Mouse (Mus musculus) kidney, adult 2 months (tissue): ENCODE measurements around the gene Pde2a.

Experiments used
- CTCF ChIP-seq: fragments of 200-500 bp; conservative IDR thresholded peaks from 2 replicates; pipeline ENCODE4 v1.5.1; 2011; ENCODE audit warnings: low read depth, mild to moderate bottlenecking, control low read depth, low read length, moderate library complexity, mixed read lengths; ENCODE audit not compliant: insufficient read depth, insufficient read length
- POLR2A ChIP-seq: fragments of 200-500 bp; IDR thresholded peaks from one replicate; pipeline ENCODE4 v1.6.1; 2011; ENCODE audit warnings: low read depth, low read length, control low read depth

GRCm38 (mm10) chr7:101374155-101374554 is 47.3 kb upstream of the Pde2a start:
- TF ChIP-seq POLR2A: no peak
- TF ChIP-seq CTCF: no peak
